Comparison of ENCODE assay signal across 8 mouse cellular contexts in the genomic region with DNA sequence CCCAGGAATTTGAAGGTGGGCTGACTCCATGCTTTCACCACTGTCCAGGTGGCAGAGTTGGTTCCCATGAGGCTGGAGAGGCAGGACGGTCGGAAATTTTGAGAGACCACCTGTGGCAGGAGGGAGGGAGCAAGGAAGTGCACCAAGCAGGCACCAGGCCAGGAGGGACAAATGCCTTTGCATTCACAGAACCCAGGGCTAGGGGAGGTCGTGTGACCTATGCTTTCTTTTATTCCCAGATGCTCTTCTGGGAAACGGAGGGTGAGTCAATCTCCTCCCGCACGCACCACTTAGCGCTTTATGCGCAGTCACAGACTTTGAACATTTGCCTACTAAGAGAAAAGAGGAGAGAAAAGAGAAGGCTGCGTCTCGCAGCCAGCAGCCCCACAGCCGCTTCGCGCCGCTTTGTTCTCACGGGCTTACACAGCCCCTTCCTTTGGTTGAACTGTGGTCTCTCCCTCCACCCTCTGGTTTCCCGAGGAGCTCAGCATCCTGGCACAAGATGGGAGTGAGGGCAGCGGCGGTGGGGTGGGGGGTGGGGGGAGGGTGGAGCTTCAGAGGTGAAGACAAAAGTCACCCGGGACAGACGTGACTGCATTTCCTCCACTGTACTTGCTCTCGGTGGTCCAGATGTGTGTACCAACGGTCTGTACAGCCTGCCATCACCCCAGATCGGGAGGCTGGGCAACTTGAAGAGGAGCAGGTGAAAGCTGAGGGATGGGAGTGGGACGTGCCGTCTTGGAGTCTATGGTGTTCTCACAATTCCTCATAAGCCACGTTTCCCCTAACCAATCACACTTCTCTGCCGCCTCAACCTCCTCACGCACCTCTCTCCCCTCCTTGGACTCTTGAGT. TPM values are rescaled to one million over a fixed set of nuclear protein-coding genes. Genes with fewer than 3 reads are reported as not detected.
DNase-seq lines count a peak whose midpoint lies in the region; ATAC-seq lines count a peak whose summit lies in the region.

No protein-coding gene starts in this region.

- 0 out of 2 replicates have a peak overlapping the region, but pooled peaks have one; percentile 17 for H3K27ac ChIP-seq in heart, embryonic 10.5 days
- no peak overlapping the region for H3K27ac ChIP-seq in midbrain, embryonic 13.5 days

- ATAC-seq in hematopoietic stem cell, adult 5-6 weeks (replicated peaks in 1 of 2; ENCODE audit: insufficient read depth in 1 of 2, low FRiP score in 2 of 2, low TSS enrichment in 1 of 2, low read depth in 1 of 2, poor library complexity in 2 of 2, severe bottlenecking in 2 of 2): peak; percentile 32 to 42; a peak in 2 of 4 replicates
- ATAC-seq in midbrain, embryonic 13.5 days: peak; percentile 63

- H3K9me3 ChIP-seq in heart, embryonic 10.5 days: no peaks in the 10 kb centered on the region
- no peaks in the 10 kb centered on the region for H3K9me3 ChIP-seq in midbrain, embryonic 13.5 days

- no peaks in the 10 kb centered on the region for H3K36me3 ChIP-seq in heart, embryonic 10.5 days
- no peaks in the 10 kb centered on the region for H3K36me3 ChIP-seq in midbrain, embryonic 13.5 days

- peaks cover 19% of the 10 kb centered on the region for H3K4me1 ChIP-seq in heart, embryonic 10.5 days
- peaks cover 17% of the 10 kb centered on the region for H3K4me1 ChIP-seq in midbrain, embryonic 13.5 days (replicated peaks)

- intact Hi-C loops in heart, postnatal 36 days (cut with DNase I): no loop called here

- peak overlapping the region; percentile 45 for H3K9ac ChIP-seq in midbrain, embryonic 13.5 days (replicated peaks)

- H3K27me3 ChIP-seq in heart, embryonic 10.5 days (ENCODE audit: insufficient read depth, poor library complexity, severe bottlenecking): peaks cover 48% of the 10 kb centered on the region
- H3K27me3 ChIP-seq in midbrain, embryonic 13.5 days: peaks cover 20% of the 10 kb centered on the region

- peak overlapping the region; percentile 51 for H3K4me3 ChIP-seq in heart, embryonic 10.5 days
- peak overlapping the region; percentile 31 for H3K4me3 ChIP-seq in midbrain, embryonic 13.5 days (replicated peaks)

- H3K4me2 ChIP-seq in midbrain, embryonic 13.5 days (replicated peaks): peak overlapping the region; percentile 57

- 5% methylated on average over 28 of the region's 28 CpGs for WGBS in heart, embryonic 10.5 days
- 1% methylated on average over 28 of the region's 28 CpGs for WGBS in midbrain, embryonic 13.5 days

- no peak for DNase-seq in heart, embryonic 10.5 days (ENCODE audit: low spot score)
- no peak for DNase-seq in heart, postnatal 36 days
- DNase-seq in T-cell, adult 2 months (ENCODE audit: low spot score): peak; percentile 20
- DNase-seq in right cerebral cortex, postnatal 36 days (ENCODE audit: low spot score in 2 of 2): no peak
- no peak for DNase-seq in left cerebral cortex, adult 11 months (ENCODE audit: low spot score)
- no peak for DNase-seq in cerebellum, adult 9-11 months

RNA-seq across cellular contexts. Expression of gene 2300002M23Rik, which starts 2.1 kb away (rescaled TPM):
- not detected in 2 replicates for polyA plus RNA-seq in heart, embryonic 10.5 days (2016; fragmentation: Nextera tagmentation; extraction: Ambion mirVana)
- not detected for total RNA-seq in heart, postnatal 36 days (2021)
- total RNA-seq in hematopoietic stem cell, adult 5-6 weeks (2017): not detected in 2 replicates
- not detected in 2 replicates for polyA plus RNA-seq in midbrain, embryonic 13.5 days (2015; fragmentation: Nextera tagmentation; extraction: Ambion mirVana)

RNA-seq across cellular contexts. Expression of gene Cdsn, which starts 17.4 kb away (rescaled TPM):
- 0.20 and 0.63 TPM in 2 replicates for polyA plus RNA-seq in heart, embryonic 10.5 days (2016; fragmentation: Nextera tagmentation; extraction: Ambion mirVana)
- under 1 TPM; 0.19 to 0.39 TPM for total RNA-seq in heart, postnatal 36 days (2021)
- total RNA-seq in hematopoietic stem cell, adult 5-6 weeks (2017): not detected in 2 replicates
- 0.06 and 0.11 TPM in 2 replicates for polyA plus RNA-seq in midbrain, embryonic 13.5 days (2015; fragmentation: Nextera tagmentation; extraction: Ambion mirVana)

RNA-seq across cellular contexts. Expression of gene Sfta2, which starts 32.0 kb away (rescaled TPM):
- not detected in 2 replicates for polyA plus RNA-seq in heart, embryonic 10.5 days (2016; fragmentation: Nextera tagmentation; extraction: Ambion mirVana)
- not detected for total RNA-seq in heart, postnatal 36 days (2021)
- not detected in 2 replicates for total RNA-seq in hematopoietic stem cell, adult 5-6 weeks (2017)
- polyA plus RNA-seq in midbrain, embryonic 13.5 days (2015; fragmentation: Nextera tagmentation; extraction: Ambion mirVana): not detected in 2 replicates

RNA-seq across cellular contexts. Expression of gene Psors1c2, which starts 36.3 kb away (rescaled TPM):
- 0.81 and 1.1 TPM in 2 replicates for polyA plus RNA-seq in heart, embryonic 10.5 days (2016; fragmentation: Nextera tagmentation; extraction: Ambion mirVana)
- not detected for total RNA-seq in heart, postnatal 36 days (2021)
- not detected in 2 replicates for total RNA-seq in hematopoietic stem cell, adult 5-6 weeks (2017)
- 0.73 and 1.1 TPM in 2 replicates for polyA plus RNA-seq in midbrain, embryonic 13.5 days (2015; fragmentation: Nextera tagmentation; extraction: Ambion mirVana)

RNA-seq across cellular contexts. Expression of gene Cchcr1, which starts 52.4 kb away (rescaled TPM):
- 17.2 and 17.9 TPM in 2 replicates for polyA plus RNA-seq in heart, embryonic 10.5 days (2016; fragmentation: Nextera tagmentation; extraction: Ambion mirVana)
- total RNA-seq in heart, postnatal 36 days (2021): 1 to 10 TPM; 2.3 to 2.9 TPM
- total RNA-seq in hematopoietic stem cell, adult 5-6 weeks (2017): 9.4 and 14.5 TPM in 2 replicates
- 6.5 and 8.4 TPM in 2 replicates for polyA plus RNA-seq in midbrain, embryonic 13.5 days (2015; fragmentation: Nextera tagmentation; extraction: Ambion mirVana)
